Mouse (Mus musculus) liver, embryonic 14.5 days (tissue): ENCODE results near the gene Spc25. TPM values are rescaled to one million over a fixed set of nuclear protein-coding genes. Genes with fewer than 3 reads are reported as not detected.

ENCODE experiments used
- ATAC-seq: fragments of 200-750 bp; cut with Nextera tagmentation; 2 replicates; pipeline ENCODE4 v1.8.0; 2017; ENCODE audit warnings: moderate number of reproducible peaks, mild to moderate bottlenecking, moderate library complexity; ENCODE audit not compliant: insufficient read depth
- DNase-seq, 3 experiments: peaks; one replicate each; pipeline ENCODE4 v3.0.0-alpha.2; 2012 to 2013; ENCODE audit warnings: low read depth in 3 of 3, low spot score in 3 of 3
- H3K27ac ChIP-seq: fragments of 300-500 bp; sonication (generic); 2 replicates; pipeline ENCODE4 v1.5.1; 2014; ENCODE audit warnings: moderate library complexity, mild to moderate bottlenecking, control low read depth, inconsistent platforms
- H3K27me3 ChIP-seq: fragments of 300-500 bp; sonication (generic); 2 replicates; pipeline ENCODE4 v1.6.1; 2014; ENCODE audit warnings: mild to moderate bottlenecking, low read length, moderate library complexity; ENCODE audit not compliant: control insufficient read depth, insufficient read depth
- H3K36me3 ChIP-seq: fragments of 300-500 bp; sonication (generic); replicated peaks from 2 replicates; pipeline ENCODE4 v1.6.1; 2014; ENCODE audit warnings: low read depth; ENCODE audit not compliant: control insufficient read depth, insufficient read depth
- H3K4me1 ChIP-seq, 2 experiments: fragments of 200-500 bp in 1 of 2; fragments of 300-500 bp in 1 of 2; sonication (generic) in 1 of 2; replicated peaks; 2 replicates each; pipeline ENCODE4 v1.6.1; 2012 to 2014; ENCODE audit warnings: antibody characterized with exemption in 1 of 2, inconsistent platforms in 1 of 2, low read length in 1 of 2; ENCODE audit not compliant: control insufficient read depth in 2 of 2, insufficient read depth in 2 of 2
- H3K4me2 ChIP-seq: fragments of 300-500 bp; sonication (generic); 2 replicates; pipeline ENCODE4 v1.6.1; 2014; ENCODE audit warnings: low read depth, mild to moderate bottlenecking, control low read depth, moderate library complexity
- H3K4me3 ChIP-seq, 2 experiments: fragments of 200-500 bp in 1 of 2; fragments of 300-500 bp in 1 of 2; sonication (generic) in 1 of 2; 2 replicates each; pipeline ENCODE4 v1.5.1; 2012 to 2014; ENCODE audit warnings: low read depth in 2 of 2, low read length in 2 of 2, mild to moderate bottlenecking in 2 of 2, control low read depth in 1 of 2, inconsistent platforms in 1 of 2, moderate library complexity in 1 of 2; ENCODE audit not compliant: insufficient read depth in 1 of 2
- H3K9ac ChIP-seq: fragments of 300-500 bp; sonication (generic); replicated peaks from 2 replicates; pipeline ENCODE4 v1.6.1; 2014; ENCODE audit warnings: mild to moderate bottlenecking, control low read depth, moderate library complexity
- H3K9me3 ChIP-seq: fragments of 300-500 bp; sonication (generic); 2 replicates; pipeline ENCODE4 v1.6.1; 2016; ENCODE audit warnings: low read length, mixed read lengths; ENCODE audit not compliant: control insufficient read depth
- CTCF ChIP-seq: IDR thresholded peaks from 2 replicates; pipeline ENCODE4 v1.5.1; 2016; ENCODE audit warnings: antibody characterized with exemption, low read depth, control low read depth
- EP300 ChIP-seq: IDR thresholded peaks from 2 replicates; pipeline ENCODE4 v1.6.1; 2016; ENCODE audit warnings: antibody characterized with exemption, low read depth
- WGBS: fragments of 180-500 bp; shearing (Covaris S2); extraction: QIAGEN DNeasy Blood & Tissue Kit; methylation state at CpG from one replicate; pipeline ENCODE4 v1.1.7; 2014; ENCODE audit not compliant: insufficient replicate concordance; 5-methylcytosine and 5-hydroxymethylcytosine counted together
- polyA plus RNA-seq, 2 experiments: library from polyadenylated mRNA; depleted of rRNA in 1 of 2; stranded (reverse) in 1 of 2; unstranded in 1 of 2; fragments of >200 nt; fragmentation: Nextera tagmentation in 1 of 2; extraction: Ambion mirVana in 1 of 2; gene quantifications; 2 replicates each; pipeline versions ENCODE4 v1.2.1 to v1.2.3; 2012 to 2014

Gene Spc25
- polyA plus RNA-seq, 2 experiments, result 50.8 to 148 TPM

- no peak overlapping the region for H3K9ac ChIP-seq
- no peak overlapping the region for H3K27ac ChIP-seq
- TF ChIP-seq CTCF, result no peak
- TF ChIP-seq EP300, result no peak
- peaks cover 38% of the 10 kb centered on the region for H3K36me3 ChIP-seq
- H3K27me3 ChIP-seq, result no peaks in the 10 kb centered on the region
- no peak overlapping the region for H3K4me2 ChIP-seq
- ATAC-seq, result no peak
- no peak overlapping the region for H3K4me3 ChIP-seq
- WGBS, result 53% methylated on average over 5 of the region's 5 CpGs
- no peak for DNase-seq
- H3K9me3 ChIP-seq, result no peaks in the 10 kb centered on the region
- peaks cover 0 to 6% of the 10 kb centered on the region in 2 experiments; a peak in 1 of 4 replicates for H3K4me1 ChIP-seq
Observed at GRCm38 (mm10) chr2:69191059-69191458, 14.9 kb downstream of the Spc25 start.

DNA sequence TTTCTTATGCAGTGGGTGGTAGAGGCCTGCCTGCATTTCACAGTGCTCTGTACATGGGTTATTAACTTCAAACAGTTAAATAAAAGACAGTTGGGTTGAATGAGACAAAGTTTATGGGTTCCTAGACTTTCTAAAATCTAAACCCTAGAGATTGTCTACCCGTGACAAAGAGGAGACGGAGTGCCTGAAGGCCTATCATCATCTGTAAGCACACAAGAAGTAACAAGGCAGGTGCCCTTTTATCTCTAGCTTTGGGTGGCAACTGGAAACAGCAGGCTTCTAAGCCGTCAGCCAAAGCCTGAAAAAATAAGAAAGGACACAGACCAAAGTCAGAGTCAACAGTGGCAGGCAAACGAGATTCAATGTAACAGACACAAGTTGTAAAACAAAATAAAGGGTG is 16.8 kb downstream of the Spc25 start:
- H3K36me3 ChIP-seq, result peaks cover 21% of the 10 kb centered on the region
- TF ChIP-seq CTCF, result no peak
- no peak for TF ChIP-seq EP300
- H3K4me3 ChIP-seq, result no peak overlapping the region
- H3K4me1 ChIP-seq, result peaks cover 0 to 6% of the 10 kb centered on the region in 2 experiments; a peak in 1 of 4 replicates
- no peak overlapping the region for H3K4me2 ChIP-seq
- no peak overlapping the region for H3K27ac ChIP-seq
- ATAC-seq, result no peak
- no peak overlapping the region for H3K9ac ChIP-seq
- WGBS, result 46% methylated on average over 4 of the region's 4 CpGs
- no peaks in the 10 kb centered on the region for H3K9me3 ChIP-seq
- H3K27me3 ChIP-seq, result no peaks in the 10 kb centered on the region
- DNase-seq, result no peak

DNA sequence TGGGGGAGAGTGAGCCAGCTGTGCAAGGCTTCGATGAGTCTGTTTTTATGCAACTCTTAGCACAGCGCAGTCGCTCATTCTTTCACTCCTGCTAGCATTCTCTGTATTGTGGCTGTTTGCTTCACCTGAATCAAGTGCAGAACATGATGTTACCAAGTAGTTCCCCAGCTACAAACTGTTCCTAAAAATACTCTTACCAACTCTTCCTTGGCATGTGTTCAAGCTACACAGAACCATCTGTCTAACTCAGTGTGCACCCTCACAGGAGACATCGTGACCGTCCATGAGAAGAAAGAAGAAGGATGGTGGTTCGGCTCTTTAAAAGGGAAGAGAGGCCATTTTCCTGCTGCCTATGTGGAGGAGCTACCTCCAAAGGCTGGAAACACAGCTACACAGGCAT is 17.3 kb downstream of the Spc25 start:
- H3K4me2 ChIP-seq, result no peak overlapping the region
- no peak for TF ChIP-seq EP300
- no peak overlapping the region for H3K27ac ChIP-seq
- H3K27me3 ChIP-seq, result no peaks in the 10 kb centered on the region
- H3K36me3 ChIP-seq, result peaks cover 16% of the 10 kb centered on the region
- WGBS, result 69% methylated on average over 6 of the region's 6 CpGs
- DNase-seq, result no peak
- H3K9me3 ChIP-seq, result no peaks in the 10 kb centered on the region
- ATAC-seq, result no peak
- H3K4me3 ChIP-seq, result no peak overlapping the region
- peaks cover 0 to 6% of the 10 kb centered on the region in 2 experiments; a peak in 1 of 4 replicates for H3K4me1 ChIP-seq
- no peak overlapping the region for H3K9ac ChIP-seq

GRCm38 (mm10) chr2:69187990-69188389 is 18.0 kb downstream of the Spc25 start:
- Histone ChIP-seq H3K9ac (no peak overlapping the region), H3K4me2 (no peak overlapping the region), H3K4me1 (peaks cover 0 to 6% of the 10 kb centered on the region in 2 experiments; a peak in 1 of 4 replicates), H3K36me3 (peaks cover 9% of the 10 kb centered on the region), H3K4me3 (no peak overlapping the region), H3K9me3 (no peaks in the 10 kb centered on the region), H3K27ac (no peak overlapping the region), H3K27me3 (no peaks in the 10 kb centered on the region)
- TF ChIP-seq EP300, result no peak
- no peak for TF ChIP-seq CTCF
- WGBS, result 81% methylated on average over 2 of the region's 2 CpGs
- DNase-seq (no peak), ATAC-seq (peak; percentile 15; the same call in 1 of the 2 replicates)

DNA sequence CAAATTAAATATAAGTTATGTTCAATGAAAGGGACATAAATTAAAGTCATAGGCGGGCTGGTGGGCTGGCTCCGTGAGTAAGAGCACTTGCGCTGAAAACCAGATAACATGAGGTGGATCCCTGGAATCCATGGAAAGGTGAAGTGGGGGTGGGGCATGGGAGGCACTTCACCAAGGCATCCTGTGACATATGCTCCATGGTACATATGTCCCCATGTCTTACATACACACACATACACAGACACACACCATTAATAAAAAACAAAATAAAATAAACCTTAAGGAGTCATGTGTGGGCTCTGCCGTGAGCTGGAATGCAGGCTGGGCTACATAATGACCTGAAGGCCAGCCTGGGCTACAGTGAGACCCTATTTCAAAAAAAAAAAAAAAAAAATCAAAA is 26.3 kb downstream of the Spc25 start:
- no peak for ATAC-seq
- no peak overlapping the region for H3K9ac ChIP-seq
- H3K4me3 ChIP-seq, result no peak overlapping the region
- DNase-seq, result no peak
- 75% methylated on average over 4 of the region's 4 CpGs for WGBS
- no peak overlapping the region for H3K27ac ChIP-seq
- H3K4me1 ChIP-seq, result no peaks in the 10 kb centered on the region
- H3K27me3 ChIP-seq, result no peaks in the 10 kb centered on the region
- H3K9me3 ChIP-seq, result no peaks in the 10 kb centered on the region
- H3K4me2 ChIP-seq, result no peak overlapping the region
- no peak for TF ChIP-seq CTCF
- no peak for TF ChIP-seq EP300
- no peaks in the 10 kb centered on the region for H3K36me3 ChIP-seq

- Histone ChIP-seq H3K4me2 (no peak overlapping the region), H3K9ac (no peak overlapping the region), H3K4me1 (no peaks in the 10 kb centered on the region), H3K36me3 (no peaks in the 10 kb centered on the region), H3K27ac (no peak overlapping the region), H3K4me3 (no peak overlapping the region), H3K27me3 (no peaks in the 10 kb centered on the region), H3K9me3 (no peaks in the 10 kb centered on the region)
- 82% methylated on average over 5 of the region's 5 CpGs for WGBS
- ATAC-seq (no peak), DNase-seq (no peak)
- TF ChIP-seq CTCF (no peak), EP300 (no peak)
Observed at GRCm38 (mm10) chr2:69175296-69175695, 30.7 kb downstream of the Spc25 start.
